Mouse (Mus musculus) E14TG2a.4 (cell line): ENCODE measurements around the gene Rxrb.
A peak's percentile ranks its signal among the peaks of the same experiment; 100 is the strongest.

Experiments
- CTCF ChIP-seq: conservative IDR thresholded peaks from 2 replicates; pipeline ENCODE4 v1.5.1; 2014; ENCODE audit warnings: low read length
- NANOG ChIP-seq: IDR thresholded peaks from 2 replicates; pipeline ENCODE4 v1.6.1; 2014; ENCODE audit warnings: borderline replicate concordance, low read length, mixed read lengths
- POU5F1 ChIP-seq: IDR thresholded peaks from 2 replicates; pipeline ENCODE4 v1.6.1; 2014; ENCODE audit warnings: low read length, borderline replicate concordance

DNA sequence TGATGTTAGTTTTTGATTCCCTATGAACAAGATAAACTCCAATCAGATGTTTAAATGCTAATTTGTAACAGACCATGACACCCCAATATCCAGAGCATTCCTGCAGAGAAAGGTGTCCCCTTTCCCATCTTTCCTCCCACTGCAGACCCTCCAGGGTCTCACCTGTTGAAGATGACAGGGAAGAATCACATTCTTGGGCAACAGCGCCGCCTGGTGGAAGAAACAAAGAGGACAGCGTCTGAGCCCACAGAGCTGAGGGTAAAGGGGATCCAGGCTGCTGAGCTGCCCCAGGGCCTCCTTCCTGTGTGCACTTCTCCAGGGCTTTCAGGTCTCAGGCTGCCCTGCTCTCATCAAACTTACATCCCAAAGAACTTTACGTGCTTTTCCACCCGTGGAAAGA, 28.2 kb upstream of the Rxrb start:
- TF ChIP-seq CTCF (peak; percentile 96), NANOG (no peak), POU5F1 (no peak)
